Mouse (Mus musculus) granulocyte monocyte progenitor cell, adult 5-6 weeks (primary cell): ENCODE results near the gene Adck2. TPM values are rescaled to one million over a fixed set of nuclear protein-coding genes. Genes with fewer than 3 reads are reported as not detected.

Experiments
- ATAC-seq: replicated peaks from 2 replicates; pipeline ENCODE4 v1.8.0; 2016; ENCODE audit warnings: mild to moderate bottlenecking, moderate TSS enrichment, inconsistent platforms; ENCODE audit not compliant: poor library complexity, severe bottlenecking
- total RNA-seq, 2 experiments: library from RNA; stranded (forward) in 1 of 2; stranded (reverse) in 1 of 2; fragments of 200-712, 200-1000 nt in 1 of 2; fragments of >200 nt in 1 of 2; fragmentation: Nextera tagmentation in 1 of 2; gene quantifications; 2 replicates each; pipeline ENCODE4 v1.2.3; 2014 to 2017

Gene Adck2
- total RNA-seq, 2 experiments from 2014 or later, result 9.7 to 11.6 TPM

DNA sequence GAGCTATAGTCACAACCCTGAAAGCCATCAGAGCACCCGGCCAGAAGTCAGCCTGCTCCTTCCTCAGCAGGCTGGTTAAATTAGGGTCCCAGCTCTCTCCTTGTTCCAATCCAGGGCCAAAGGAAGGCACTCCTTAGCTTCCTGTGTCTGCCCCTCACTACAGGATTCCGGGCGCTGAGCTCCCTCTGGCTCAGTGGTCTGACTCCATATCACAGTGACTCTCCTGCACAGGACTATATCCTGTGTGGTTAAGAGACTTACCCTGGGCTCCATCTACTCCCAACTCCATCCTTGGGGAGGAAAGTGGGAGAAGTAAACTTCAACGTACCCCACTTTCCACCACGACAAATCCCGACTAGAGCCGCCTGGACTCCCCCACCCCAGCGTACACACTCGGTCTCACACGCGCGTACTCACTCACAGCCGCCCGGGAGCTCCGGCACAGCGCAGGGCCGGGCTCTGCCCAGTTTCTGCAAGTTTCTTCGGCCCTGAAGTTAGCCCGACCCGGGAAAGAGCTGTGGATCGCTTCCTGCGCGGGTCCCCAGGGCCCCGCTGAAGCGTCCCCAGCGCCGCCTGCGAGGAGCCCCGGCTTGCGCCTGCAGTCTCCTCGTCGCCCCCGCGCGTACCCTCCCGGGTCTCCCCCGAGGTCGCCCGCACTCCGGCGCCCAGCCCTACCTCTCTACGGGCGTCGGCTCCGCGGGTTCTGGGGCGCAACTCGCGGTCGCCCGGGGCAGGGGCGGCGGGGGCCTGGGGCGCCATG lies 16.6 kb upstream of the Adck2 start:
- ATAC-seq, result peak; percentile 30; the same call in 1 of the 2 replicates

GRCm38 (mm10) chr6:39557723-39558261 lies 15.9 kb upstream of the Adck2 start, which contains the start of gene Dennd2a:
TSS of gene Dennd2a (minus strand) at chr6:39557867.
- peak; percentile 62 for ATAC-seq

- ATAC-seq, result no peak
Observed at GRCm38 (mm10) chr6:39559276-39559939, 14.3 kb upstream of the Adck2 start.

GRCm38 (mm10) chr6:39562166-39563015 lies 11.3 kb upstream of the Adck2 start:
- ATAC-seq, result peak; percentile 83

GRCm38 (mm10) chr6:39567528-39567927 lies 6.1 kb upstream of the Adck2 start:
- ATAC-seq, result peak; percentile 73

- ATAC-seq, result no peak
Observed at GRCm38 (mm10) chr6:39570426-39570825, 3.2 kb upstream of the Adck2 start.

GRCm38 (mm10) chr6:39574555-39574869 lies 839 bp downstream of the Adck2 start:
- peak; percentile 10; the same call in 1 of the 2 replicates for ATAC-seq

DNA sequence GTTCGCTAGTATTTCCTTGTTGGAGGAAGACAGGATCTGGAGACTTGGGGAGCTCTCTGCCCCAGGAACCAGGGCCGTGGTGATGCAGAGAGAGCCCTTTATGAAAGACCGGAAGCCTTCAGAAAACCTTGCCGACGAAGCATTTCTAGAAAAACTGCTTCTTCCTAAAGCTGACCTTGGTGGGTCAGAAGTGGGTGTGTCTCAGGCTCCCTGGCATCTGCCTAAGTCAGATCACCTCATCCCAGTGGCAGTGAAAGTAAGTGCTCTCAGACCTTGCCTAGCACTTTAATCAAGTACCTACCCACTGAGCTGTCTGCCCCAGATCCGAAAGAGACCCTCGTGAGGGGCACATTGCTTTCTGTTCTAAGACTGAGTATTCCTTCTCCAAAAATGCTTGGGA lies 1.3 kb downstream of the Adck2 start:
- no peak for ATAC-seq

GRCm38 (mm10) chr6:39579552-39579951 lies 5.9 kb downstream of the Adck2 start:
- no peak for ATAC-seq

DNA sequence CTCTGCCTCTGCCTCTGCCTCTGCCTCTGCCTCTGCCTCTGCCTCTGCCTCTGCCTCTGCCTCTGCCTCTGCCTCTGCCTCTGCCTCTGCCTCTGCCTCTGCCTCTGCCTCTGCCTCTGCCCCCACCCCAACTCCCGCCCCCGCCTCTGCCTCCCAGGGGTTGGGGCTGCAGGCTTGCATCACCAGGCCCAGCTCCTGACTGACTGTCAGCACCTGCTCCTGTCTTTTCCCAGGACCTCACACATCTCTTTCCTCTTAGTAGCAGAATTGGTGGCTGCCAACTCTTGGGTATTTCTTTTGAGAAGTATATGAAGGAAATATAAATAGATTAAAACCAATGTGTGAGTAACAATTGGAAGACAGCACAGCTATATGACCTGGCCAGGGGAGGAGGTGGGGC lies 6.9 kb downstream of the Adck2 start:
- no peak for ATAC-seq

DNA sequence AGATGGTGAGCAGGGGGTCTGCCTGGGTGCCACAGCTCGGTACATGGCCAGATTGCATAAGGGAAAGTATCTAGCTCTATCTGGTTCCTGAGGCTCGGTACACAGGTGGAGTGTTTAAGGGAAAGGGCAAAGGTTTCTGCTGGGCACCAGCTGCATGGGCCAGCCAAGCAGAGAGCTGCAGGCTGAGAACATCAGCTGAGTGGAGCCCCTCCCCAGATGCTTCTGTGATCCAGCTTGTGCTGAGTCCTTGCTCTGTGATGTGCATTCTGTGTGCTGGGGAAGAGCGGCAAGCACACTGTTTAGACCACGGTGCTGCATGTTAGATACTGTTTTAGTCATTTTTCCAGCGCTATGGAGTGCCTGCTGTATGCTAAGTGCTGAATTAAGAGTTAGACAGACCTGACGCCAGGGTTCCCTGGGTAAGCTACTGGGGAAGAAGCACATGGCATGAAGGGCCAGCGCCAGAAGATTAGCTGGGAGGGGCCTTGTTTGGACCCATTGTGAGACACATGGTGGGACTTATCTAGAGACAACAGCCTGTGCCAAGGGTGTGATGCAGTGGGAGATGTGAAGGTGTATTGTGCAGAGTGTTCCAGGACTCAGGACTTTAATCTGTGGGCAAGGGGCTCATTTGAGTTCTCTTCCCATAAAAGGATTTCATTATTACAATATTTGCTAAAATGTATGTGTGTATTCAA lies 7.6 kb downstream of the Adck2 start:
- no peak for ATAC-seq

DNA sequence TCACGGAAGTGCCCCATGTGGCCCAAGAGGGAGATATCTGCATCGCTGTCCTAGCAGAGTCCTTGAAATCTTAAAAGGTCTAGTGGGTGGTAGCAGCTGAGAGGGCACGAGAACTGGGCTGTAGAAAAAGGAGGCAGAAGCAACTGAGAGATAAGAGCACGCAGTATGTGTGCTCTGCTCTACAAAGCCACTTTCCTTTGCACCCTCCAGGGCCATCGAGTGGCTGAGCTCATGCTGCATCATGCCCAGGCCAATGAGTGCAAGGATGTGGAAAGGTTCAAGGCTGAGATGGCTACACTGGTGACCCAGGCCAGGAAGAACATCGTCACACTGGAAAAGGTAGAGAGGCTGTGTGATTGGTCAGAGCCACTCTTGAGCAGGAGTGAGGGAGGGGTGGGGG lies 11.8 kb downstream of the Adck2 start, which contains the start of gene Gm42420:
TSS of gene Gm42420 (plus strand) at position 237 of the 400 bp plus-strand sequence.
- ATAC-seq, result no peak

GRCm38 (mm10) chr6:39591481-39591880 lies 17.8 kb downstream of the Adck2 start:
- ATAC-seq, result no peak

DNA sequence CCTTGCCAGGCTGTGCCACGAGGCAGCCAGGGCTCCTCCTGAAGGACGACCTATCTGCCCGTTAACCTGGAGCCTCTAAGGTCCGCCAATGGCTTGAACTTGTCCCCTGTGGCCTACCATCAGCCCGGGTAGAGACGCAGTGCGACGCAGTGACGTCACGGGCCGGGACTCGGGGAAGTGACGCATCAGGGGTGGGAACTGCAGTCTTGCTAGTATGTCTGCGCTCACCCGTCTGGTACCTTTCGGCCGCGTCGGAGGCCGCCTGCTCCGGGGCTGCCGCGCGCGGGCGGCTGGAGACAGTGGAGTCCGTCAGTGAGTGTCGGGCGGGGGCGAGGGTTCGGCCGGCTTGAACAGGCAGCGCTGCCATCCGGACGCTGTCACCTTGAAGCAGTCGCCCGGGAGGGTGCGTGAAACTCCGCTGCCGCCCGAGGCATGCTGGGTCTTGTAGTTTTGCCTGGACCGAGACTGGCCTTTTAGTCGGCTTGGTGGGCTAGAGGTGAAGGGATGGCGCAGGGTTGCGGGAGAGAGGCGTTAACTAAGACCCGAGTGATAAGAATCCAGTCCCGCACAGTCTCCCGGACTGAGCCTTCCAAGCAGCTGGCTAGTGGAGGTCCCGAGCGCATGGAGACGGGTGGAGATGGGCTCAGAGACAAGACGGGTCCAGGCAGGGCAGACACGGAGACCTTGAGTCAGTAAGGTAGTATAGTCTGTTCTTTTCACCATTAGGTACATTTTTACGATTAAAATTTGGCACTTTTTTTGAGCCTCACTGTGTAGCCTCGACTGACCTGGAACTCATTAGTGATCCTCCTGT lies 18.9 kb downstream of the Adck2 start, which contains the start of gene Ndufb2:
TSS of gene Ndufb2 (plus strand) at position 174 of the 814 bp plus-strand sequence.
- ATAC-seq, result peak; percentile 97

DNA sequence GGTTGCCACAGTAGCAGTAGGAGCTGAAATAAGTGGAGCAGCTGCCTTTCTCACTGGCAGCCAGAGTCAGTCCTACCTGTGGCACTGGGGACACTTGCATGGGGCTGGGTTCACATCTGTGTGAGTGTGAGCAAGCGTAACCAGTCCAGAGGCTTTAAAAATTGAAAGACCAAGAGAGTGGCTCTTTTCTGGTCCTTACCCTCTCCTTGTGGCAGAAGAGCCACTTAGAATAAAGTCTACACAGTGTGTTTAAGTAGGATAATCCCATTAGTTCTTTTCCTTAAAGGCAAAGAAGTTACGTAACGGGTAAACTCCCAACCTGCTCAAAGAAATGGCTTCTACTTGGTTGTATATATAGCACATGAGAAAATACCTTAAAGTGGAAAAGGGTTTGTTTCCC lies 27.2 kb downstream of the Adck2 start:
- no peak for ATAC-seq

DNA sequence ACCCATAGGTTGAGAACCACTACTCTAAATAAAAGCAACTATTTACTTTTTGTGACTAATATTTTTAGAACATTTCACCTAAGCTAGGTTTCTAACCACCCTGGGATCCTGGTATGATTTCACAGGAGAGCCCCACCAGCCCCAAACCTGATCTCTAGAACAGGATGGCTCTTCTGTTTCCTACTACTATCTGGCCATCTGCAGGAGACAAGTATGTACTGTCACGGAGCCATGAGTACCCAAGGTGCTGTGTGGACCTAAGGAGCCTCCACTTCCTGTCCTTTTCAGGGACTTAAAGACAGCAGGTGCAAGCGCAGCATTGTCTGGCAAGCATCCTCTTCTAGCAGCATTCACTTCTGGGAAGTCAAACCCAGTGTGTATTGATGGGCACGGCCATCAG lies 28.2 kb downstream of the Adck2 start:
- peak; percentile 46 for ATAC-seq

- ATAC-seq, result no peak
Observed at GRCm38 (mm10) chr6:39604565-39604964, 30.9 kb downstream of the Adck2 start.

DNA sequence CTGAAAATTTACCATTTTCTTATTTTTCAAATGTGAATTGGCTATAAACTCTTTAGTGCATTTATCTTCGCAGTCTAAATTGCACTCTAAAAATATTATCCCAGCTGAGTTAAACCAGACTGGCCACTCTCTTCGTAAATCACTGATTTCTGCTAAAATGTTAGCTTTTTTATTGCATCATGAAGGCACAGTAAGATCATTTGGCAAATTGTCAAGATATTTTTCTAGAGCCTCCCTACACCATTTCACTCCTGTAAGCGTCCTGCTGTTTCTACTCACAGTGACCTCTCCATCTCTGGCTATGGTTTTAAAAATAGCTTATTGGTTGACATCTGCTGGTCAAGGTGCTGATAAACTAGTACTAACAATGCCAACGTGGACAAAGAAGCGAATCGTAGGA lies 32.4 kb downstream of the Adck2 start:
- ATAC-seq, result no peak

- ATAC-seq, result 0 out of 2 replicates have a peak, but pooled peaks have one; percentile 27
Observed at GRCm38 (mm10) chr6:39606862-39607261, 33.2 kb downstream of the Adck2 start.
